In genomic region chr1:189972790-189973406, GRCm38 (mm10) we compare ENCODE assay signal across 8 mouse cellular contexts. TPM values are rescaled to one million over a fixed set of nuclear protein-coding genes. Genes with fewer than 3 reads are reported as not detected.
A peak's percentile ranks its signal among the peaks of the same experiment; 100 is the strongest.
DNase-seq lines count a peak whose midpoint lies in the region; ATAC-seq and TF ChIP-seq lines count a peak whose summit lies in the region.

No protein-coding gene starts in this region.

- no peak overlapping the region for H3K4me3 ChIP-seq in forebrain, embryonic 11.5 days (ENCODE audit: low read depth, low read length)
- H3K4me3 ChIP-seq in heart, embryonic 16.5 days (ENCODE audit: low read length) = no peak overlapping the region
- H3K4me3 ChIP-seq in liver, embryonic 14.5 days (ENCODE audit: insufficient read depth in 1 of 2, low read depth in 2 of 2, low read length in 2 of 2) = no peak overlapping the region
- H3K4me3 ChIP-seq in neural tube, embryonic 12.5 days = no peak overlapping the region
- no peak overlapping the region for H3K4me3 ChIP-seq in stomach, postnatal 0 days (ENCODE audit: low read depth, low read length)

- no peaks in the 10 kb centered on the region for H3K36me3 ChIP-seq in forebrain, embryonic 11.5 days (ENCODE audit: control insufficient read depth, insufficient read depth, low read length)
- no peaks in the 10 kb centered on the region for H3K36me3 ChIP-seq in heart, embryonic 16.5 days (ENCODE audit: control insufficient read depth, insufficient read depth)
- H3K36me3 ChIP-seq in liver, embryonic 14.5 days (replicated peaks; ENCODE audit: control insufficient read depth, insufficient read depth, low read depth) = no peaks in the 10 kb centered on the region
- no peaks in the 10 kb centered on the region for H3K36me3 ChIP-seq in neural tube, embryonic 12.5 days
- no peaks in the 10 kb centered on the region for H3K36me3 ChIP-seq in stomach, postnatal 0 days (ENCODE audit: control insufficient read depth, insufficient read depth, low read length)

- TF ChIP-seq CTCF in liver, embryonic 14.5 days (IDR thresholded peaks at IDR 0.05; ENCODE audit: low read depth) = peak; percentile 90
- TF ChIP-seq CTCF in stomach, postnatal 0 days (IDR thresholded peaks at IDR 0.05; ENCODE audit: low read depth) = peak; percentile 91

- 19% methylated on average over 13 of the region's 13 CpGs for WGBS in forebrain, embryonic 11.5 days
- 13% methylated on average over 13 of the region's 13 CpGs for WGBS in heart, embryonic 16.5 days
- WGBS in liver, embryonic 14.5 days (ENCODE audit: insufficient replicate concordance) = 12% methylated on average over 13 of the region's 13 CpGs
- 18% methylated on average over 13 of the region's 13 CpGs for WGBS in neural tube, embryonic 12.5 days
- WGBS in stomach, postnatal 0 days = 12% methylated on average over 13 of the region's 13 CpGs

- TF ChIP-seq EP300 in liver, embryonic 14.5 days (IDR thresholded peaks at IDR 0.05; ENCODE audit: low read depth) = no peak
- no peak for TF ChIP-seq EP300 in stomach, postnatal 0 days (optimal IDR thresholded peaks at IDR 0.05)

- peak; percentile 33 to 62 for DNase-seq in CD8-positive naive resting alpha-beta T cell, adult 2 months (ENCODE audit: low read depth in 2 of 2, low spot score in 2 of 2)
- DNase-seq in c-Kit-positive CD71-positive TER-119-negative erythroid progenitor cells, embryonic 14.5 days (ENCODE audit: low read depth) = peak; percentile 67
- peak; percentile 93 for DNase-seq in forebrain, embryonic 11.5 days (ENCODE audit: low spot score)
- peak; percentile 87 to 95 for DNase-seq in kidney, postnatal 25 days
- peak; percentile 45 to 54 (median 46) for DNase-seq in liver, embryonic 14.5 days (ENCODE audit: low read depth in 3 of 3, low spot score in 3 of 3)
- DNase-seq in stomach, postnatal 0 days (ENCODE audit: low spot score) = peak; percentile 90

- ATAC-seq in forebrain, embryonic 11.5 days (replicated peaks; ENCODE audit: low FRiP score) = peak; percentile 82
- peak; percentile 65 for ATAC-seq in heart, embryonic 16.5 days (replicated peaks; ENCODE audit: extremely low read depth, insufficient read depth, low FRiP score)
- ATAC-seq in liver, embryonic 14.5 days (ENCODE audit: insufficient read depth) = no peak
- ATAC-seq in neural tube, embryonic 12.5 days (ENCODE audit: low FRiP score, low read depth) = peak; percentile 81
- ATAC-seq in stomach, postnatal 0 days (ENCODE audit: low FRiP score, low TSS enrichment) = peak; percentile 79; the same call in 1 of the 2 replicates

- H3K4me2 ChIP-seq in forebrain, embryonic 11.5 days (ENCODE audit: low read depth, low read length, severe bottlenecking) = peak overlapping the region; percentile 33; the same call in 1 of the 2 replicates
- peak overlapping the region; percentile 39 for H3K4me2 ChIP-seq in heart, embryonic 16.5 days (ENCODE audit: low read depth, low read length)
- H3K4me2 ChIP-seq in liver, embryonic 14.5 days (ENCODE audit: low read depth) = no peak overlapping the region
- peak overlapping the region; percentile 48 for H3K4me2 ChIP-seq in neural tube, embryonic 12.5 days (replicated peaks)
- H3K4me2 ChIP-seq in stomach, postnatal 0 days (replicated peaks; ENCODE audit: low read depth) = peak overlapping the region; percentile 34

- H3K9ac ChIP-seq in forebrain, embryonic 11.5 days (ENCODE audit: low read length) = no peak overlapping the region
- H3K9ac ChIP-seq in heart, embryonic 16.5 days (ENCODE audit: low read length) = peak overlapping the region; percentile 39
- H3K9ac ChIP-seq in liver, embryonic 14.5 days (replicated peaks) = no peak overlapping the region
- no peak overlapping the region for H3K9ac ChIP-seq in neural tube, embryonic 12.5 days
- H3K9ac ChIP-seq in stomach, postnatal 0 days (ENCODE audit: low read length) = peak overlapping the region; percentile 8; the same call in 1 of the 2 replicates

- H3K9me3 ChIP-seq in forebrain, embryonic 11.5 days (ENCODE audit: control insufficient read depth, low read length) = no peaks in the 10 kb centered on the region
- H3K9me3 ChIP-seq in heart, embryonic 16.5 days (replicated peaks; ENCODE audit: control insufficient read depth, low read length) = no peaks in the 10 kb centered on the region
- H3K9me3 ChIP-seq in liver, embryonic 14.5 days (ENCODE audit: control insufficient read depth, low read length) = no peaks in the 10 kb centered on the region
- no peaks in the 10 kb centered on the region for H3K9me3 ChIP-seq in neural tube, embryonic 12.5 days
- no peaks in the 10 kb centered on the region for H3K9me3 ChIP-seq in stomach, postnatal 0 days (ENCODE audit: control insufficient read depth, low read length)

- H3K27me3 ChIP-seq in forebrain, embryonic 11.5 days (ENCODE audit: control insufficient read depth, insufficient read depth, low read length) = no peaks in the 10 kb centered on the region
- H3K27me3 ChIP-seq in heart, embryonic 16.5 days (ENCODE audit: control insufficient read depth, insufficient read depth, low read length) = no peaks in the 10 kb centered on the region
- H3K27me3 ChIP-seq in liver, embryonic 14.5 days (ENCODE audit: control insufficient read depth, insufficient read depth, low read length) = no peaks in the 10 kb centered on the region
- no peaks in the 10 kb centered on the region for H3K27me3 ChIP-seq in neural tube, embryonic 12.5 days (replicated peaks)
- no peaks in the 10 kb centered on the region for H3K27me3 ChIP-seq in stomach, postnatal 0 days (ENCODE audit: control insufficient read depth, insufficient read depth, low read length)

- H3K4me1 ChIP-seq in forebrain, embryonic 11.5 days (replicated peaks; ENCODE audit: control insufficient read depth, insufficient read depth, low read length) = 0 out of 2 replicates have a peak, but pooled peaks cover 4% of the 10 kb centered on the region
- H3K4me1 ChIP-seq in heart, embryonic 16.5 days (ENCODE audit: control insufficient read depth, insufficient read depth, low read length) = no peaks in the 10 kb centered on the region
- H3K4me1 ChIP-seq in liver, embryonic 14.5 days (replicated peaks; ENCODE audit: control insufficient read depth in 2 of 2, insufficient read depth in 2 of 2, low read length in 1 of 2) = peaks cover 0 to 2% of the 10 kb centered on the region in 2 experiments; a peak in 1 of 4 replicates
- no peaks in the 10 kb centered on the region for H3K4me1 ChIP-seq in neural tube, embryonic 12.5 days
- H3K4me1 ChIP-seq in stomach, postnatal 0 days (replicated peaks; ENCODE audit: control insufficient read depth, insufficient read depth) = 0 out of 2 replicates have a peak, but pooled peaks cover 2% of the 10 kb centered on the region

- H3K27ac ChIP-seq in forebrain, embryonic 11.5 days (ENCODE audit: low read depth, low read length) = no peak overlapping the region
- H3K27ac ChIP-seq in heart, embryonic 16.5 days (ENCODE audit: low read length) = no peak overlapping the region
- H3K27ac ChIP-seq in liver, embryonic 14.5 days = no peak overlapping the region
- H3K27ac ChIP-seq in neural tube, embryonic 12.5 days = no peak overlapping the region
- no peak overlapping the region for H3K27ac ChIP-seq in stomach, postnatal 0 days (replicated peaks)

RNA-seq across cellular contexts. Expression of gene Smyd2, which starts 50.7 kb away (rescaled TPM):
- 43.1 and 46.0 TPM in 2 replicates for polyA plus RNA-seq in forebrain, embryonic 11.5 days (2014; fragmentation: Nextera tagmentation; extraction: Ambion mirVana)
- 244 and 255 TPM in 2 replicates for polyA plus RNA-seq in heart, embryonic 16.5 days (2015; fragmentation: Nextera tagmentation; extraction: Ambion mirVana)
- 20.5 and 24.8 TPM in 2 replicates for polyA plus RNA-seq in liver, embryonic 14.5 days (2012; rRNA removed)
- polyA plus RNA-seq in liver, embryonic 14.5 days (2014; fragmentation: Nextera tagmentation; extraction: Ambion mirVana) = 27.7 and 32.2 TPM in 2 replicates
- 52.1 and 52.2 TPM in 2 replicates for polyA plus RNA-seq in neural tube, embryonic 12.5 days (2016; fragmentation: Nextera tagmentation; extraction: Ambion mirVana)
- 59.0 and 61.7 TPM in 2 replicates for polyA plus RNA-seq in stomach, postnatal 0 days (2015; fragmentation: Nextera tagmentation; extraction: Ambion mirVana)

Comparison
In these comparisons a context has a peak if more than half of its experiments do, and no peak if none do; other contexts are left out.
1. H3K9ac ChIP-seq: peak in heart, embryonic 16.5 days (single experiment) and stomach, postnatal 0 days (single experiment); none in forebrain, embryonic 11.5 days (single experiment), liver, embryonic 14.5 days (single experiment) and neural tube, embryonic 12.5 days (single experiment).
2. Peak in every context shown above with its lines, with median percentiles within 50 percentile points of each other: DNase-seq.